Mouse (Mus musculus): ENCODE data around the gene Foxk1. TPM values are rescaled to one million over a fixed set of nuclear protein-coding genes. Genes with fewer than 3 reads are reported as not detected.
A peak's percentile ranks its signal among the peaks of the same experiment; 100 is the strongest.

Gene Foxk1
- total RNA-seq, 2 experiments from 2014 or later: 6.1 to 18.2 TPM

DNA sequence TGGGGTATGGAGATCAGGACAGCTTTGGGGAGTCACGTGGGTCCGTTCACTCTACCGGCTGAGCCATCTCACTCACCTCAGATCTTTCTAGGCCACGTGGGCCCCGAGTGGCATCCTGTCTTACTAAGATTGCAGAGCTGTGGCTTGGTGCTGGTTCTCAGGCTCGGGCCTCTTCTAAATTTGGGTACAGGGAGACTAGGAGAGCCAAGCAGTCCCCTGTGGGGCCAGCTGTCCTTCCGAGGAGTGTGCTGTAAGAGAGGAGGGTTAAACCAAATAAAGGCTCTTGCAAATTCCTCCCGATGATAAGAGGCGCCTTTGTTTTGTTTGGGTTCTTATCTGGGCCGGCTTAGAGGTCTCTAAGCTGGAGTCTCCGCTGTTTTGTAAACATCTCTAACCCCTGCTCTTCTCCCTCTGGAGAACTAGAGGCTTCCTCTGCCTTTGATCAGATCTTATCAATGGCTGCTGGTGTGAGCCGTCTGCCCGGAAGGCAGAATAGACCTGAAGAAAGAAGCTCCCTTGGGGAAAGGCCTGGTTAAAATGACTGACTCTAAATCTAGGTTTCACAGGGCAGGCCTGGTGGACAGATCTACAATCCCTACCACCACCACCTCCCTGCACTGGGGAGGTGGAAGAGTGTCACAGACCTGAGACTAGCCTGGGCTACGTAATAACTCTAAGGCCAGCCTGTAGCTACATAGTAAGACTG is 14.9 kb downstream of the Foxk1 start:
- no peak for ATAC-seq (replicated peaks; ENCODE audit: poor library complexity, severe bottlenecking)

DNA sequence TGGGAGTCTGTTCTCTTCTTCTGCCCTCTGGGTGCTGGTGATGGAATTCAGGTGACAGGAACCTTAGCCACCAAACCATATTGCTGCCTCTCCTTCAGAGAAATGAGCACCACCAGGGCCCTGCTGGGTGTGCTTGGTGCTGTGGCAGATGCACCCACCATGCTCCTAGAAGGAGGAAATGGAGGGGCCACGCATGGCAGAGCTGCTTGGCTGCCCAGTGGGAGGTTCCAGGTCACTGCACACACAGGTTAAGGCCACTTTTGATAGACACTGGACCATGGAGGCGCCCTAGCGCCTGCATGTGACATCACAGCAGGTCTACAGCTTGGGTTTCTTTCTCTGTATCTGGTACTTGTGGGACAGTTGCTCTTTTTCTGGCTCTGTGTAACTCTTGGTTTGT is 15.8 kb downstream of the Foxk1 start:
- ATAC-seq (replicated peaks; ENCODE audit: poor library complexity, severe bottlenecking): no peak

- no peak for ATAC-seq (replicated peaks; ENCODE audit: poor library complexity, severe bottlenecking)
Measured at GRCm38 (mm10) chr5:142417876-142418275, 16.6 kb downstream of the Foxk1 start.

- ATAC-seq (replicated peaks; ENCODE audit: poor library complexity, severe bottlenecking): peak; percentile 66
Measured at GRCm38 (mm10) chr5:142418419-142418818, 17.1 kb downstream of the Foxk1 start.

DNA sequence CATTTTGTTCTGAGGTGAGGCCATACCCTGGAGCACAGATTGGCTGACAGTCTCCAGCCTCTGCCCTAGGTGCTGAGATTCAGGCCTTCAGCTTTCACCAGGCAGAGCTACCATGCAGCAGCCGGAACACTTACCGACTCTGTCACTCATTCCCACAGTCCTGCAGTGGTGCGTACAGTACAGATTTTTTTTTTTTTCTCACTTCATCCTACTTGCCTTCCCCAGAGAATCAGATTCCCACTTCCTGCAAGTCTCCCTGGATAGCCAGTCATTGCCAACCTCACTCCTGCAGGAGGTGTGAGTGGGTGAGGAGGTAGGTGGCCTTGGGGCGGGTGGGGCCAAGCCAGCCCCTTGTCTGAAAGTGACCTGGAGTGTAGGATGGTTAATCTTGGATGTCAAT is 19.0 kb downstream of the Foxk1 start:
- no peak for ATAC-seq (replicated peaks; ENCODE audit: poor library complexity, severe bottlenecking)

- ATAC-seq (replicated peaks; ENCODE audit: poor library complexity, severe bottlenecking): no peak
Measured at GRCm38 (mm10) chr5:142420920-142421319, 19.6 kb downstream of the Foxk1 start.

DNA sequence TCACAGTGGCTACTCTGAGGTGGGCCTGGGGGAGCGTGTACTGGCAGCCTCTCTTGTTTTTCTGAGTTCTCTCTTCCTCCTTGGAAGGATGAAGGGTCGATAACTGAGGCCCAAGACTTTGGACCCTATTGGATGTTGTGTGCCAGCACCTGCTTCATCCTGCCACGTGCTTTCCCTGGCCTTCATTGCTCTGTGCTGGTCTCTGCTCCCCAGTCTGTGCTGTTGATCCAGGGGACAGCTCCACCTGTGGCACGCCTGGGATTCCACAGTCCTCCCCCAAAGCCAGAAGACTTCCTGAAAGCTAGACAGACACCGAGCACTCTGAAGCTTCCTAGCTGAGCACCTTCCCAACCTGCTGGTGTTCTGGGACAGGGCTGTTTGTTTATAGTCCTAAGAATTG is 20.6 kb downstream of the Foxk1 start:
- no peak for ATAC-seq (replicated peaks; ENCODE audit: poor library complexity, severe bottlenecking)

DNA sequence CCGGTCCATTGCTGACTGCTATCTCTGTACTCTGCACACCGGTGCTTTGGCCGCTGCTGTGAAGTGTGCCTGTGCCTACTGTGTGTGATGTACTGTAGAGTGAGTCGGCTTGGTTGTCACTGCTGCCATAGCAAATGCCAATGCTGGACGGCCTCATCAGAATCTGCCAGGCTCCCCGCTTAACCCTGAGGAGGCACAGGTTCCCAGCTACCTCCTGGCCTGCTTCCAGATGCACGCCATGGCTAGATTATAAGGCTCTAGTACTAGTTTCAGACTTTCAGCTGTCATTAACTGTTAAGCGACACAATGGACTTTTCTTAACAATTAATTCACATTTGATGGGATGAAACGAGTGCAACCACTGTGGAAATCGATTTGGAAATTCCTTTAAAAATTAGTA is 21.8 kb downstream of the Foxk1 start:
- no peak for ATAC-seq (replicated peaks; ENCODE audit: poor library complexity, severe bottlenecking)

GRCm38 (mm10) chr5:142423701-142424100 is 22.4 kb downstream of the Foxk1 start:
- ATAC-seq (replicated peaks; ENCODE audit: poor library complexity, severe bottlenecking): no peak

- peak; percentile 63 for ATAC-seq (replicated peaks; ENCODE audit: poor library complexity, severe bottlenecking)
Measured at GRCm38 (mm10) chr5:142424627-142425349, 23.5 kb downstream of the Foxk1 start.

GRCm38 (mm10) chr5:142426476-142426875 is 25.2 kb downstream of the Foxk1 start:
- ATAC-seq (replicated peaks; ENCODE audit: poor library complexity, severe bottlenecking): no peak

GRCm38 (mm10) chr5:142427876-142428275 is 26.6 kb downstream of the Foxk1 start:
- 0 out of 2 replicates have a peak, but pooled peaks have one; percentile 29 for ATAC-seq (replicated peaks; ENCODE audit: poor library complexity, severe bottlenecking)

- ATAC-seq (replicated peaks; ENCODE audit: poor library complexity, severe bottlenecking): no peak
Measured at GRCm38 (mm10) chr5:142428691-142429090, 27.4 kb downstream of the Foxk1 start.

- no peak for ATAC-seq (replicated peaks; ENCODE audit: poor library complexity, severe bottlenecking)
Measured at GRCm38 (mm10) chr5:142431029-142431428, 29.7 kb downstream of the Foxk1 start.

DNA sequence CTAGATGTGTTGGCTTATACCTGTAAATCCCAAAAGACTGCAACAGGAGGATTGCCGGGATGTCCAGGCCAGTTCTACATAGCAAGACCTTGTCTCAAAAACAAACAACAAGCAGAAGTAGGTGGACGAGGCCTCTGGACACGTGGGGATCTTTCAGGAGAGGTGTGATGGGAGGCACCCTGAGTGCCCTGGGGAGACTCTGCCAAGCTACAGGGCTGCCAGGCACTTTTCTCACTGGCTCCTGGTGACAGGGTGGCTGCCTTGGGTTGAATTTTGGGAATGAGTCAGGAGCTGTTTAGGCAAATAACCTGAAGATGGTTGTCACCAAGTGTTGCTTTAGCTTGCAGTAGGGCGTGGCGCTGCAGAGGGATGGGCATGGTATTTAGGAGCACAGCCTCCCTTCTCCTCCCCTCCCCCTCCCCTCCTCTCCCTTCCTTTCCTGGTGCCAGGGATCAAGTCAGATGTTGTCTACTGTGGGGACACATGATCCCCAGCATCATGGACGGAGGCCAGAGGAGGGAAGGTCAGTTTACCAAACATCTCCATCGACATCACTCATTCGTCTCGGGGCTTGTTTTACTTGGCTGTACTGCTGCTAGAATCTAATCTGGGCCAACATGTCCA is 30.6 kb downstream of the Foxk1 start:
- no peak for ATAC-seq (replicated peaks; ENCODE audit: poor library complexity, severe bottlenecking)

DNA sequence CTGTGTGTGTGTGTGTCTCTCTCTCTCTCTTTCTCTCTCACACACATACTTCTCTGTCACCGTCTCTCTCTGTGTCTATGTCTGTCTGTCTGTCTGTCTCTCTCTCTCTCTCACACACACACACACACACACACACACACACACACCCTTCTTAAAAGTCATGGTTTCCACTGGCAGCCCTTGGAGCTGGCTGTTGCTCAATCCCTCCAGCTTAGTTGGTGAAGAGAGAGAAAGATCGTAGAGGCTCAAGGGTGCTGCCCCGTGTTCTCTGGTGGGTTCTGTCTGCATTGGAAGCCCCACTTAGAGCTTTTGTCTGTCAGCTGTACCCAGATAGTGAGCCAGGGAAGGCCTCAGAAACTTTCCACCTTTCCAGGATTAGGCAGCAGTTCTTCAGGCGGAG is 31.4 kb downstream of the Foxk1 start:
- no peak for ATAC-seq (replicated peaks; ENCODE audit: poor library complexity, severe bottlenecking)

DNA sequence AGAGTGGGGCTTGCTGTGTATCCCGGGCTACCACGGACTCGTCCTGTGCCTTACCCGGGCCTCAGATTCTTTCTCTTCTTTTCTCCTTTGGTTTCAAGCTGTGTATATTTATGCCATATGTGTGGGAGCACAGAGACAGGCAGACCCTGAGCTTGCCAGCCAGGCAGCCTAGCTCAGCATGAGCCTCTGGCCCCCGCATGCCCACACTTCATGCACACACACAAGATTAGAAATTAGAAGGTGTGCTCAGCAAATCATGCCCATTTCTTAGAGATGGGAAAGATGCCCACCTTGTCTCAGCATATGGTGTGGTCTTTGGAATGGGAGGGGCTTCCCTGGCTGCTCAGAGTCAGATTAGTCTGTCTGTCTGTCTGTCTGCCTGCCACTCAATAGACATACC is 32.8 kb downstream of the Foxk1 start:
- ATAC-seq (replicated peaks; ENCODE audit: poor library complexity, severe bottlenecking): no peak

DNA sequence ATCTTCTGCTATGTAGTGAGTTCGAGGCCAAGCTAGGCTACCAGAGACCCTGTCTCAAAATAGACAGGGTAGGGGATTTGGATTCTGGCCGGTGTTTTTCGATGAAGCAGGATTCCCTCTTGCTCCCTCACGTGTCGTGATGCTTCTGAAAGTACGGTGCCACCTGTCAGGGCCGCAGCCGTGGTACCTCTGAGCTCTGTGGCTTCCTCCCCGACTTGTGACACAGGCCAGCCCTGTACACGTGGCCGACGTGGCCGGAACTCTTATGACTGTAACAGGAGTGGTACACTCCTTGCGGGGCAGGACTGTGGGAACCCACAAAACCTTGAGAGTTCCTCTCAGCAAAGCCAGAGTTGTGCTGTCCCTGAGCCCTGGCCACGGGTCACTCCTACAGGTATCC is 34.4 kb downstream of the Foxk1 start:
- ATAC-seq (replicated peaks; ENCODE audit: poor library complexity, severe bottlenecking): no peak

- no peak for ATAC-seq (replicated peaks; ENCODE audit: poor library complexity, severe bottlenecking)
Measured at GRCm38 (mm10) chr5:142438380-142438938, 37.2 kb downstream of the Foxk1 start.

DNA sequence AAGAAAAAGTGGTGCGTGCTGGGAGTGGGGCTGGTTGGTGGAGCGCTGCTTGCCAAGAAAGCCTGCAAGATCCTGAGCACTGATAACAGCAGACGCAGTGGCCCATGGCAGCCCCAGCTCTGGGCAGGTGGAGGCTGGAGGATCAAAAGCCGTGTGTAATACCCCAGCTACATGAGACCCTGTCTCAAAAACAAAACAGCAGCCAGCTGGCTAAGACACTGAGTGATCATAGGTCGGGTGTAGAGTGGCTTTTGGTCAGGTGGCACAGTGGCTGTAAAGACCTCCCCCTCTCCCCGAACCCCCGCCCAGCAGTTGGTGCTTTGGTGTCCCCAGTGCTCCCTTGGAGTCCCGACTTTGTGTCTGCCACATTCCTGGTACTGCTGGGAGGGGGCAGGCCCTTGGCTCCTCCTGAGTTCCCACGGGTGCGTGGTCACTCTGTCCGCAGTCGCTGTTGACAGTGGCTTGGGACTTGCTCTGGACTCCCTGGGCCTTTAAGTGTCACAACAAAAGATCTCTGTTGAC is 38.7 kb downstream of the Foxk1 start:
- peak; percentile 0; the same call in 1 of the 2 replicates for ATAC-seq (replicated peaks; ENCODE audit: poor library complexity, severe bottlenecking)
